Mouse (Mus musculus): ENCODE measurements around the gene Pdcd1lg2.

DNA sequence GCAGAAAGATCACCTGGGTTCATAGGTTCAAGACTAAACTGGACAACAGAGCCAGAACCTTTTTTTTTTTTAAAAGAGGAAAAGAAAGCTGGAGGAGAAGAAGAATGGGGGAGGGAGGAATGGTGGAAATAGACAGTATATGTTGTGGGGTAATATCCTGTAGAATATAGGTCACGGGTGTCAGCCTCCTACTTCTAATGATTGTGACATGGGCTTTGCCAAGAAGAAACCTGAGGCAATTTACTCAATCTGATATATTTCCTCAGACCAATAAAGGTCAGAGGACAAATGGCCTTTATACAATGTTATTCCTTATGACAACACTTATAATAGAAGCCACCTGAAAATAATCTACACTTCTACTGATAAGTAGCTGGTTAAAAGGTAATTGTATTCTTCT is 89.6 kb downstream of the Pdcd1lg2 start:
- TF ChIP-seq CTCF (conservative IDR thresholded peaks at IDR 0.05; ENCODE audit: low read length): no peak
- TF ChIP-seq POU5F1 (IDR thresholded peaks at IDR 0.05; ENCODE audit: borderline replicate concordance, low read length): no peak
- no peak for TF ChIP-seq NANOG (IDR thresholded peaks at IDR 0.05; ENCODE audit: borderline replicate concordance, low read length)
